Mouse (Mus musculus) stomach, embryonic 14.5 days (tissue): Measurements from ENCODE around the gene Gbf1. TPM values are rescaled to one million over a fixed set of nuclear protein-coding genes. Genes with fewer than 3 reads are reported as not detected.
"Not testable (repeated sequence)": the region's sequence is repeated elsewhere in the genome, so short reads cannot be mapped to it uniquely, and the experiment has no call there.

ENCODE experiments used
- ATAC-seq: fragments of 200-750 bp; cut with Nextera tagmentation; 2 replicates; pipeline ENCODE4 v1.8.0; 2017; ENCODE audit warnings: low read depth, moderate TSS enrichment; ENCODE audit not compliant: insufficient number of reproducible peaks, insufficient read depth, low FRiP score
- H3K27ac ChIP-seq: fragments of 300-500 bp; sonication (generic); 2 replicates; pipeline ENCODE4 v1.5.1; 2014; ENCODE audit warnings: mild to moderate bottlenecking, low read length, moderate library complexity, mixed read lengths
- H3K27me3 ChIP-seq: fragments of 300-500 bp; sonication (generic); 2 replicates; pipeline ENCODE4 v1.6.1; 2014; ENCODE audit warnings: low read length, control low read depth, mixed read lengths; ENCODE audit not compliant: control insufficient read depth, insufficient read depth
- H3K36me3 ChIP-seq: fragments of 300-500 bp; sonication (generic); 2 replicates; pipeline ENCODE4 v1.6.1; 2014; ENCODE audit warnings: mild to moderate bottlenecking, control low read depth, low read length, moderate library complexity, mixed read lengths; ENCODE audit not compliant: control insufficient read depth, insufficient read depth
- H3K4me1 ChIP-seq: fragments of 300-500 bp; sonication (generic); 2 replicates; pipeline ENCODE4 v1.6.1; 2014; ENCODE audit warnings: low read length, control low read depth, mixed read lengths; ENCODE audit not compliant: control insufficient read depth, insufficient read depth
- H3K4me2 ChIP-seq: fragments of 300-500 bp; sonication (generic); replicated peaks from 2 replicates; pipeline ENCODE4 v1.6.1; 2014; ENCODE audit warnings: low read depth, low read length, control low read depth
- H3K4me3 ChIP-seq: fragments of 300-500 bp; sonication (generic); 2 replicates; pipeline ENCODE4 v1.5.1; 2014; ENCODE audit warnings: low read depth, low read length, control low read depth
- H3K9ac ChIP-seq: fragments of 300-500 bp; sonication (generic); replicated peaks from 2 replicates; pipeline ENCODE4 v1.6.1; 2014; ENCODE audit warnings: low read depth, mild to moderate bottlenecking, control low read depth, low read length, moderate library complexity, mixed read lengths
- H3K9me3 ChIP-seq: fragments of 300-500 bp; sonication (generic); 2 replicates; pipeline ENCODE4 v1.6.1; 2016; ENCODE audit warnings: low read depth, low read length, control low read depth; ENCODE audit not compliant: control insufficient read depth
- WGBS: fragments of 180-500 bp; shearing (Covaris S2); extraction: QIAGEN DNeasy Blood & Tissue Kit; methylation state at CpG from one replicate; pipeline ENCODE4 v1.1.7; 2014; 5-methylcytosine and 5-hydroxymethylcytosine counted together
- polyA plus RNA-seq: library from polyadenylated mRNA; unstranded; fragments of >200 nt; fragmentation: Nextera tagmentation; extraction: Ambion mirVana; gene quantifications from 2 replicates; pipeline ENCODE4 v1.2.1, GENCODE M21; 2014

Gbf1 gene
- polyA plus RNA-seq, 1 experiment from 2014 or later = 63.7 TPM

DNA sequence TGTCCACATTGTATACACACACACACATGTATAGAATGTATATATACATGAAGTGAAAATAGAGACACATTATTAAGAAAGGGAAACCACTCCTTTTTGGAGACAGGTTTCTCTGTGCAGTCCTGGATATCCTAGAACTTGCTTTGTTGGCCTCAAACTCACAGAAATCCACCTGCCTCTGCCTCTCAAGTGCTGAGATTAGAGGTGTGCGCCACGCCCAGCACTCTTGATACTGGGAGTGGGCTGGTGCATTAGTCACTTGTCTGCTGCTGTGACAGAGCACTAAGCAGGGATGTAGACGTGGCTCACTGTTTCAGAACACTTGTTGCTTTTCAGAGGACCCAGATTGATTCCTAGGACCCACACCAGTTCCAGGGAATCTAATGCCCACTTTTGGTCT lies 13.6 kb downstream of the Gbf1 start:
- H3K9me3 ChIP-seq = no peaks in the 10 kb centered on the region
- no peak overlapping the region for H3K4me2 ChIP-seq
- no peak for ATAC-seq
- WGBS = 86% methylated on average over 3 of the region's 3 CpGs
- H3K4me1 ChIP-seq = no peaks in the 10 kb centered on the region
- H3K9ac ChIP-seq = no peak overlapping the region
- H3K27me3 ChIP-seq = no peaks in the 10 kb centered on the region
- H3K4me3 ChIP-seq = no peak overlapping the region
- H3K36me3 ChIP-seq = peaks cover 22% of the 10 kb centered on the region
- H3K27ac ChIP-seq = no peak overlapping the region

- H3K27ac ChIP-seq, H3K4me3 ChIP-seq, H3K4me2 ChIP-seq, H3K27me3 ChIP-seq, ATAC-seq, H3K9me3 ChIP-seq, H3K4me1 ChIP-seq, H3K9ac ChIP-seq: not testable (repeated sequence)
- peaks cover 30% of the 10 kb centered on the region for H3K36me3 ChIP-seq
- 66% methylated on average over 2 of the region's 2 CpGs for WGBS
Measured at GRCm38 (mm10) chr19:46167169-46167568, 14.9 kb downstream of the Gbf1 start.

DNA sequence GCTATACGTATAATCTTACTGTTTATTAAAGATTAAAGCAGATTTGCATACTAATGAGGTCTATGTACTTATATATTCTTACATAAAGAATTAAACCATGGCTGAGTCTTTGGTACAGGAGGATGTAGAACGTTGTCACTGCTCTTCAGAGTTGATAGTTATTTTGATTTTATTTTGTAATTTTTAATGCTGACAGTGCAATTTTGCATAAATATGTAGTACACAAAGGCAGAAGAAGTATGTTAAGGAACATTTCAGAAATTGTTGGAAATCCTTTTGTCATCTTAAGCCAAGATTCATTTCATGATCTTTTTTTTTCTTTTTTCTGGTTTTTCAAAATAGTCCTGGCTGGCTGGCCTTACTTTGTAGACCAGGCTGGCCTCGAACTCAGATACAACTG lies 17.1 kb downstream of the Gbf1 start:
- Histone ChIP-seq H3K4me2 (no peak overlapping the region), H3K9me3 (no peaks in the 10 kb centered on the region), H3K27ac (no peak overlapping the region), H3K4me3 (no peak overlapping the region), H3K4me1 (no peaks in the 10 kb centered on the region), H3K27me3 (no peaks in the 10 kb centered on the region), H3K9ac (no peak overlapping the region), H3K36me3 (peaks cover 27% of the 10 kb centered on the region)
- ATAC-seq = no peak
- 84% methylated on average over 3 of the region's 3 CpGs for WGBS

GRCm38 (mm10) chr19:46169913-46170312 lies 17.6 kb downstream of the Gbf1 start:
- WGBS = 50% methylated on average over 1 of the region's 1 CpGs
- Histone ChIP-seq H3K4me3 (no peak overlapping the region), H3K27ac (no peak overlapping the region), H3K27me3 (no peaks in the 10 kb centered on the region), H3K4me2 (no peak overlapping the region), H3K9ac (no peak overlapping the region), H3K9me3 (no peaks in the 10 kb centered on the region), H3K4me1 (no peaks in the 10 kb centered on the region), H3K36me3 (peaks cover 23% of the 10 kb centered on the region)
- no peak for ATAC-seq

DNA sequence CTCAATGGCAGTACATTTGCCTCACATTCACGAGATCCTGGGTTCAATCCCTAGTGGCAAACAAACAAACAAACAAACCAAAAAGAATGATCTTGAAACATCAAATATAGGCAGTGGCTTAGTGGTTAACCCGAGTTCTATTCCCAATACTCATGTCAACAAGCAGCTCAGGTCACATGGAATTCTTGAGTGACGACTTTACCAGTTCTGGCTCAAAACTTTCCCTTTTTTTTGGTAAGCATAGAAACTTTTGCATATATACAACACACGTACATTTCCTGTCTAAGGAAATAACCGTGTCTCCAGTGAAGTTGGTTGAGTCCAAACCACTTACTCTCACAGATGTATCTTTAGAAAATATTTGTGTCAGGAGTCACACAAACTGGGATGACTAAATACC lies 20.2 kb downstream of the Gbf1 start:
- Histone ChIP-seq H3K4me3 (no peak overlapping the region), H3K27ac (no peak overlapping the region), H3K27me3 (no peaks in the 10 kb centered on the region), H3K9ac (no peak overlapping the region), H3K4me1 (no peaks in the 10 kb centered on the region), H3K36me3 (peaks cover 15% of the 10 kb centered on the region), H3K9me3 (no peaks in the 10 kb centered on the region), H3K4me2 (no peak overlapping the region)
- 76% methylated on average over 5 of the region's 5 CpGs for WGBS
- ATAC-seq = no peak

DNA sequence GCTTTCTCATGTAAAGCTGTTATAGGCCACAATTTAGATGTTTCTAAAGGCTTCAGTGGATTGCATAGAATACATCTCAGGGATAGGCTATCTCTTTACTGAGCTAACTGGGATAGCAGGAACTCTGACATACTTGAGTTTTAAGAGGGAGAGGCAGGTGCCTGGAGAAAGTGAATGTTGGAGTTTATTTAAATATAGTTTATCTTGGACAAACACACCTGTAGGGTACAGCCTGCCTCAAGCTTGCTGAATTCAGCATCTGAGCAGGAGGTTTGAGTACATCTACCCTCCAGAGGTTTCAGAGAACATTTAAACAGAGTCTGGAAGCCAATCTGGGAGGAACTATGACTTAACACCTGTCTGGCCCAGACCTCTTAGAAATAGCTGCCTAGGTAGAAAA lies 22.9 kb downstream of the Gbf1 start:
- H3K27me3 ChIP-seq = no peaks in the 10 kb centered on the region
- no peak overlapping the region for H3K4me2 ChIP-seq
- ATAC-seq = no peak
- no peak overlapping the region for H3K4me3 ChIP-seq
- H3K9ac ChIP-seq = no peak overlapping the region
- H3K4me1 ChIP-seq = no peaks in the 10 kb centered on the region
- no peaks in the 10 kb centered on the region for H3K9me3 ChIP-seq
- peaks cover 15% of the 10 kb centered on the region for H3K36me3 ChIP-seq
- no peak overlapping the region for H3K27ac ChIP-seq

- WGBS = 55% methylated on average over 5 of the region's 5 CpGs
- Histone ChIP-seq H3K9me3 (no peaks in the 10 kb centered on the region), H3K27ac (no peak overlapping the region), H3K9ac (no peak overlapping the region), H3K4me1 (no peaks in the 10 kb centered on the region), H3K4me3 (no peak overlapping the region), H3K36me3 (peaks cover 4% of the 10 kb centered on the region), H3K4me2 (no peak overlapping the region), H3K27me3 (no peaks in the 10 kb centered on the region)
- ATAC-seq = no peak
Measured at GRCm38 (mm10) chr19:46177046-46177445, 24.7 kb downstream of the Gbf1 start.

GRCm38 (mm10) chr19:46180274-46180673 lies 28.0 kb downstream of the Gbf1 start:
- H3K9ac ChIP-seq = no peak overlapping the region

GRCm38 (mm10) chr19:46182241-46182640 lies 29.9 kb downstream of the Gbf1 start:
- Histone ChIP-seq H3K9ac (no peak overlapping the region), H3K27ac (no peak overlapping the region), H3K27me3 (no peaks in the 10 kb centered on the region), H3K4me1 (peaks cover 6% of the 10 kb centered on the region; the same call in 1 of the 2 replicates), H3K4me3 (no peak overlapping the region), H3K36me3 (no peaks in the 10 kb centered on the region), H3K4me2 (no peak overlapping the region), H3K9me3 (no peaks in the 10 kb centered on the region)
- WGBS = 93% methylated on average over 3 of the region's 3 CpGs
- ATAC-seq = no peak

More at GRCm38 (mm10) chr19:46180274-46180673, 28.0 kb downstream of the Gbf1 start:
- Histone ChIP-seq H3K36me3 (no peaks in the 10 kb centered on the region), H3K4me3 (no peak overlapping the region), H3K9me3 (no peaks in the 10 kb centered on the region), H3K27ac (no peak overlapping the region), H3K27me3 (no peaks in the 10 kb centered on the region), H3K4me2 (no peak overlapping the region), H3K4me1 (no peaks in the 10 kb centered on the region)
- ATAC-seq = no peak
- 88% methylated on average over 2 of the region's 2 CpGs for WGBS
